Mouse (Mus musculus) spleen, embryonic (tissue): ENCODE results near the gene Bpifb1.
"Not testable (repeated sequence)": the region's sequence is repeated elsewhere in the genome, so short reads cannot be mapped to it uniquely, and the experiment has no call there.

Experiments used
- CTCF ChIA-PET: fragments of 350-600 bp; sonication (Branson Sonifier 250); formaldehyde crosslinking; loops from one replicate; lab custom pipeline; 2022; lab: Charles Lee

Gene Bpifb1

GRCm38 (mm10) chr2:154211121-154211520, 20.5 kb downstream of the Bpifb1 start:
- CTCF ChIA-PET: interaction anchor here (0.5 kb wide), 1 partner anchor 847 kb away, joined by 3 read pairs; no protein-coding TSS in a partner anchor

GRCm38 (mm10) chr2:154211881-154212280, 21.3 kb downstream of the Bpifb1 start:
- CTCF ChIA-PET: no interaction called here

GRCm38 (mm10) chr2:154215191-154215590, 24.6 kb downstream of the Bpifb1 start:
- CTCF ChIA-PET: no interaction called here

- CTCF ChIA-PET: no interaction called here
Measured at GRCm38 (mm10) chr2:154219950-154220349, 29.3 kb downstream of the Bpifb1 start.

GRCm38 (mm10) chr2:154223265-154223916, 32.8 kb downstream of the Bpifb1 start, which contains the start of gene Bpifb5:
Gene Bpifb5, plus strand, starts transcription at chr2:154223742.
- CTCF ChIA-PET: no interaction called here

GRCm38 (mm10) chr2:154223917-154224273, 33.3 kb downstream of the Bpifb1 start:
- CTCF ChIA-PET: no interaction called here

GRCm38 (mm10) chr2:154226991-154227390, 36.4 kb downstream of the Bpifb1 start:
- CTCF ChIA-PET: interaction anchor here (0.7 kb wide), 1 partner anchor 1594 kb away, joined by 3 read pairs; no protein-coding TSS in a partner anchor

GRCm38 (mm10) chr2:154227830-154228229, 37.2 kb downstream of the Bpifb1 start:
- CTCF ChIA-PET: no interaction called here

- CTCF ChIA-PET: no interaction called here
Measured at GRCm38 (mm10) chr2:154233426-154233825, 42.8 kb downstream of the Bpifb1 start.

GRCm38 (mm10) chr2:154240771-154241170, 50.2 kb downstream of the Bpifb1 start:
- CTCF ChIA-PET: no interaction called here

GRCm38 (mm10) chr2:154242726-154243125, 52.1 kb downstream of the Bpifb1 start:
- CTCF ChIA-PET: not testable (repeated sequence)

- CTCF ChIA-PET: no interaction called here
Measured at GRCm38 (mm10) chr2:154243356-154244036, 52.9 kb downstream of the Bpifb1 start.

GRCm38 (mm10) chr2:154245322-154245721, 54.7 kb downstream of the Bpifb1 start:
- CTCF ChIA-PET: no interaction called here

- CTCF ChIA-PET: not testable (repeated sequence)
Measured at GRCm38 (mm10) chr2:154255254-154255653, 64.6 kb downstream of the Bpifb1 start.

- CTCF ChIA-PET: no interaction called here
Measured at GRCm38 (mm10) chr2:154255770-154256169, 65.2 kb downstream of the Bpifb1 start.

- CTCF ChIA-PET: not testable (repeated sequence)
Measured at GRCm38 (mm10) chr2:154257554-154257953, 66.9 kb downstream of the Bpifb1 start, which contains the start of gene Bpifb9a. Gene Bpifb9a, plus strand, starts transcription at chr2:154257854.

- CTCF ChIA-PET: not testable (repeated sequence)
Measured at GRCm38 (mm10) chr2:154264397-154264796, 73.8 kb downstream of the Bpifb1 start.
